Mouse (Mus musculus) kidney, embryonic 15.5 days (tissue): Measurements from ENCODE around the gene Prkn. TPM values are rescaled to one million over a fixed set of nuclear protein-coding genes. Genes with fewer than 3 reads are reported as not detected.

Experiments used
- ATAC-seq: fragments of 200-750 bp; cut with Nextera tagmentation; replicated peaks from 2 replicates; pipeline ENCODE4 v1.8.0; 2017; ENCODE audit warnings: moderate TSS enrichment; ENCODE audit not compliant: low FRiP score
- H3K27ac ChIP-seq: fragments of 300-500 bp; sonication (generic); 2 replicates; pipeline ENCODE4 v1.5.1; 2015; ENCODE audit warnings: mild to moderate bottlenecking, inconsistent platforms
- H3K27me3 ChIP-seq: fragments of 300-500 bp; sonication (generic); 2 replicates; pipeline ENCODE4 v1.6.1; 2015; ENCODE audit warnings: inconsistent platforms
- H3K36me3 ChIP-seq: fragments of 300-500 bp; sonication (generic); 2 replicates; pipeline ENCODE4 v1.6.1; 2015; ENCODE audit warnings: inconsistent platforms
- H3K4me1 ChIP-seq: fragments of 300-500 bp; sonication (generic); 2 replicates; pipeline ENCODE4 v1.6.1; 2015; ENCODE audit warnings: inconsistent platforms
- H3K4me2 ChIP-seq: fragments of 300-500 bp; sonication (generic); 2 replicates; pipeline ENCODE4 v1.6.1; 2015; ENCODE audit warnings: moderate library complexity, mild to moderate bottlenecking, inconsistent platforms
- H3K4me3 ChIP-seq: fragments of 300-500 bp; sonication (generic); replicated peaks from 2 replicates; pipeline ENCODE4 v1.5.1; 2015; ENCODE audit warnings: mild to moderate bottlenecking, inconsistent platforms
- H3K9ac ChIP-seq: fragments of 300-500 bp; sonication (generic); 2 replicates; pipeline ENCODE4 v1.6.1; 2015; ENCODE audit warnings: mild to moderate bottlenecking, inconsistent platforms
- H3K9me3 ChIP-seq: fragments of 300-500 bp; sonication (generic); replicated peaks from 2 replicates; pipeline ENCODE4 v1.6.1; 2016; ENCODE audit warnings: inconsistent platforms
- WGBS: fragments of 180-500 bp; shearing (Covaris S2); methylation state at CpG from one replicate; pipeline ENCODE4 v1.1.7; 2015; ENCODE audit warnings: mixed read lengths; 5-methylcytosine and 5-hydroxymethylcytosine counted together
- polyA plus RNA-seq: library from polyadenylated mRNA; unstranded; fragments of >200 nt; fragmentation: Nextera tagmentation; extraction: Ambion mirVana; gene quantifications from 2 replicates; pipeline ENCODE4 v1.2.1, GENCODE M21; 2015

Prkn gene
- polyA plus RNA-seq, 1 experiment from 2014 or later, result 1.5 TPM

GRCm38 (mm10) chr17:11315675-11316074, 475.5 kb downstream of the Prkn start:
- no peak overlapping the region for H3K27ac ChIP-seq
- H3K36me3 ChIP-seq, result no peaks in the 10 kb centered on the region
- WGBS, result 91% methylated on average over 4 of the region's 4 CpGs
- H3K4me2 ChIP-seq, result no peak overlapping the region
- no peak overlapping the region for H3K4me3 ChIP-seq
- H3K27me3 ChIP-seq, result no peaks in the 10 kb centered on the region
- no peak overlapping the region for H3K9ac ChIP-seq
- H3K4me1 ChIP-seq, result no peaks in the 10 kb centered on the region
- H3K9me3 ChIP-seq, result no peaks in the 10 kb centered on the region
- no peak for ATAC-seq

- Histone ChIP-seq H3K27ac (no peak overlapping the region), H3K4me1 (no peaks in the 10 kb centered on the region), H3K9ac (no peak overlapping the region), H3K36me3 (no peaks in the 10 kb centered on the region), H3K9me3 (no peaks in the 10 kb centered on the region), H3K4me3 (no peak overlapping the region), H3K4me2 (no peak overlapping the region), H3K27me3 (no peaks in the 10 kb centered on the region)
- 92% methylated on average over 7 of the region's 7 CpGs for WGBS
- ATAC-seq, result no peak
Measured at GRCm38 (mm10) chr17:11318946-11319345, 478.8 kb downstream of the Prkn start.

- H3K27ac ChIP-seq, result no peak overlapping the region
- no peaks in the 10 kb centered on the region for H3K36me3 ChIP-seq
- no peak overlapping the region for H3K4me2 ChIP-seq
- H3K9me3 ChIP-seq, result no peaks in the 10 kb centered on the region
- WGBS, result 71% methylated on average over 7 of the region's 7 CpGs
- no peaks in the 10 kb centered on the region for H3K4me1 ChIP-seq
- no peaks in the 10 kb centered on the region for H3K27me3 ChIP-seq
- ATAC-seq, result no peak
- H3K4me3 ChIP-seq, result no peak overlapping the region
- no peak overlapping the region for H3K9ac ChIP-seq
Measured at GRCm38 (mm10) chr17:11319666-11320360, 479.6 kb downstream of the Prkn start.

GRCm38 (mm10) chr17:11332081-11332480, 491.9 kb downstream of the Prkn start:
- Histone ChIP-seq H3K4me3 (no peak overlapping the region), H3K9ac (no peak overlapping the region), H3K36me3 (no peaks in the 10 kb centered on the region), H3K4me1 (no peaks in the 10 kb centered on the region), H3K4me2 (no peak overlapping the region), H3K27ac (no peak overlapping the region), H3K27me3 (no peaks in the 10 kb centered on the region), H3K9me3 (no peaks in the 10 kb centered on the region)
- 44% methylated on average over 8 of the region's 8 CpGs for WGBS
- no peak for ATAC-seq

GRCm38 (mm10) chr17:11333741-11334140, 493.6 kb downstream of the Prkn start:
- no peaks in the 10 kb centered on the region for H3K4me1 ChIP-seq
- no peaks in the 10 kb centered on the region for H3K27me3 ChIP-seq
- WGBS, result 81% methylated on average over 3 of the region's 3 CpGs
- H3K4me3 ChIP-seq, result no peak overlapping the region
- H3K27ac ChIP-seq, result no peak overlapping the region
- H3K4me2 ChIP-seq, result no peak overlapping the region
- H3K9ac ChIP-seq, result no peak overlapping the region
- no peak for ATAC-seq
- H3K36me3 ChIP-seq, result no peaks in the 10 kb centered on the region
- H3K9me3 ChIP-seq, result no peaks in the 10 kb centered on the region

- Histone ChIP-seq H3K4me3 (no peak overlapping the region), H3K27ac (no peak overlapping the region), H3K36me3 (no peaks in the 10 kb centered on the region), H3K4me2 (no peak overlapping the region), H3K9me3 (no peaks in the 10 kb centered on the region), H3K9ac (no peak overlapping the region), H3K4me1 (no peaks in the 10 kb centered on the region), H3K27me3 (no peaks in the 10 kb centered on the region)
- ATAC-seq, result no peak
- 52% methylated on average over 1 of the region's 1 CpGs for WGBS
Measured at GRCm38 (mm10) chr17:11336156-11336555, 496.0 kb downstream of the Prkn start.

- Histone ChIP-seq H3K27me3 (no peaks in the 10 kb centered on the region), H3K4me2 (no peak overlapping the region), H3K4me3 (no peak overlapping the region), H3K27ac (no peak overlapping the region), H3K36me3 (no peaks in the 10 kb centered on the region), H3K9me3 (no peaks in the 10 kb centered on the region), H3K4me1 (no peaks in the 10 kb centered on the region), H3K9ac (no peak overlapping the region)
- WGBS, result 58% methylated on average over 4 of the region's 4 CpGs
- no peak for ATAC-seq
Measured at GRCm38 (mm10) chr17:11340368-11340767, 500.2 kb downstream of the Prkn start.

- WGBS, result 96% methylated on average over 1 of the region's 1 CpGs
- Histone ChIP-seq H3K4me1 (no peaks in the 10 kb centered on the region), H3K27me3 (no peaks in the 10 kb centered on the region), H3K4me3 (no peak overlapping the region), H3K27ac (no peak overlapping the region), H3K36me3 (no peaks in the 10 kb centered on the region), H3K9ac (no peak overlapping the region), H3K9me3 (no peaks in the 10 kb centered on the region), H3K4me2 (no peak overlapping the region)
- ATAC-seq, result no peak
Measured at GRCm38 (mm10) chr17:11346310-11346709, 506.1 kb downstream of the Prkn start.

- ATAC-seq, result no peak
- no peaks in the 10 kb centered on the region for H3K4me1 ChIP-seq
- no peak overlapping the region for H3K9ac ChIP-seq
- no peaks in the 10 kb centered on the region for H3K27me3 ChIP-seq
- no peaks in the 10 kb centered on the region for H3K36me3 ChIP-seq
- H3K4me3 ChIP-seq, result no peak overlapping the region
- H3K9me3 ChIP-seq, result no peaks in the 10 kb centered on the region
- H3K4me2 ChIP-seq, result no peak overlapping the region
- no peak overlapping the region for H3K27ac ChIP-seq
- WGBS, result 43% methylated on average over 1 of the region's 1 CpGs
Measured at GRCm38 (mm10) chr17:11352778-11353552, 512.8 kb downstream of the Prkn start.

- Histone ChIP-seq H3K36me3 (no peaks in the 10 kb centered on the region), H3K4me2 (no peak overlapping the region), H3K4me1 (no peaks in the 10 kb centered on the region), H3K9ac (no peak overlapping the region), H3K4me3 (no peak overlapping the region), H3K9me3 (no peaks in the 10 kb centered on the region), H3K27me3 (no peaks in the 10 kb centered on the region), H3K27ac (no peak overlapping the region)
- 86% methylated on average over 4 of the region's 4 CpGs for WGBS
- no peak for ATAC-seq
Measured at GRCm38 (mm10) chr17:11353553-11353945, 513.4 kb downstream of the Prkn start.

- no peaks in the 10 kb centered on the region for H3K9me3 ChIP-seq
- H3K27ac ChIP-seq, result no peak overlapping the region
- WGBS, result 82% methylated on average over 7 of the region's 7 CpGs
Measured at GRCm38 (mm10) chr17:11354348-11354747, 514.2 kb downstream of the Prkn start.

GRCm38 (mm10) chr17:11375461-11375860, 535.3 kb downstream of the Prkn start:
- H3K4me3 ChIP-seq, result no peak overlapping the region
- H3K4me1 ChIP-seq, result no peaks in the 10 kb centered on the region
- no peaks in the 10 kb centered on the region for H3K27me3 ChIP-seq
- 83% methylated on average over 2 of the region's 2 CpGs for WGBS
- H3K27ac ChIP-seq, result no peak overlapping the region
- H3K9ac ChIP-seq, result no peak overlapping the region
- H3K9me3 ChIP-seq, result no peaks in the 10 kb centered on the region
- H3K4me2 ChIP-seq, result no peak overlapping the region
- no peaks in the 10 kb centered on the region for H3K36me3 ChIP-seq
- ATAC-seq, result no peak

More at GRCm38 (mm10) chr17:11354348-11354747, 514.2 kb downstream of the Prkn start:
- Histone ChIP-seq H3K4me3 (no peak overlapping the region), H3K4me2 (no peak overlapping the region), H3K27me3 (no peaks in the 10 kb centered on the region), H3K4me1 (no peaks in the 10 kb centered on the region), H3K9ac (no peak overlapping the region), H3K36me3 (no peaks in the 10 kb centered on the region)
- no peak for ATAC-seq
